Comparison of ENCODE assay signal across 8 mouse cellular contexts in genomic region chr12:86918361-86918967, GRCm38 (mm10). TPM values are rescaled to one million over a fixed set of nuclear protein-coding genes. Genes with fewer than 3 reads are reported as not detected.
DNase-seq lines count a peak whose midpoint lies in the region; ATAC-seq and TF ChIP-seq lines count a peak whose summit lies in the region.

No protein-coding gene starts in this region.

- H3K9me3 ChIP-seq in ES-Bruce4 (replicated peaks; ENCODE audit: control insufficient read depth, insufficient read depth, low read length, poor library complexity, severe bottlenecking) = no peaks in the 10 kb centered on the region
- no peaks in the 10 kb centered on the region for H3K9me3 ChIP-seq in limb, embryonic 13.5 days
- no peaks in the 10 kb centered on the region for H3K9me3 ChIP-seq in neural tube, embryonic 12.5 days

- no peak for TF ChIP-seq POLR2A in ES-Bruce4 (IDR thresholded peaks at IDR 0.05; ENCODE audit: insufficient read depth, low read length)

- no peak for TF ChIP-seq CTCF in ES-Bruce4 (IDR thresholded peaks at IDR 0.05; ENCODE audit: low read depth, low read length)

- peak overlapping the region; percentile 46 for H3K9ac ChIP-seq in ES-Bruce4 (ENCODE audit: low read depth, poor library complexity, severe bottlenecking)
- peak overlapping the region; percentile 25; the same call in 1 of the 2 replicates for H3K9ac ChIP-seq in limb, embryonic 13.5 days
- no peak overlapping the region for H3K9ac ChIP-seq in neural tube, embryonic 12.5 days

- H3K4me3 ChIP-seq in ES-Bruce4 (ENCODE audit: low read depth, low read length) = peak overlapping the region; percentile 22
- H3K4me3 ChIP-seq in limb, embryonic 13.5 days = no peak overlapping the region
- no peak overlapping the region for H3K4me3 ChIP-seq in neural tube, embryonic 12.5 days

- 0 out of 2 replicates have a peak, but pooled peaks have one; percentile 16 for ATAC-seq in limb, embryonic 13.5 days (ENCODE audit: low FRiP score, low read depth)
- ATAC-seq in neural tube, embryonic 12.5 days (ENCODE audit: low FRiP score, low read depth) = no peak; the same call in 1 of the 2 replicates
- no peak for ATAC-seq in activated CD4-positive, CD25-positive, alpha-beta regulatory T cell, adult 4 months

- DNase-seq in ZHBTc4 (ENCODE audit: low read depth, low spot score) = peak; percentile 62
- peak; percentile 60 for DNase-seq in heart, postnatal 4 days
- DNase-seq in spleen, adult 12 weeks (ENCODE audit: low spot score) = no peak
- DNase-seq in thymus, postnatal 0 days (ENCODE audit: low spot score) = no peak

- 29% methylated on average over 11 of the region's 11 CpGs for WGBS in limb, embryonic 13.5 days
- 30% methylated on average over 11 of the region's 11 CpGs for WGBS in neural tube, embryonic 12.5 days

- H3K4me1 ChIP-seq in ES-Bruce4 (ENCODE audit: control insufficient read depth, insufficient read depth, low read length) = peaks cover 19% of the 10 kb centered on the region
- H3K4me1 ChIP-seq in limb, embryonic 13.5 days = peaks cover 17% of the 10 kb centered on the region
- H3K4me1 ChIP-seq in neural tube, embryonic 12.5 days = peaks cover 15% of the 10 kb centered on the region; the same call in 1 of the 2 replicates

- peak; percentile 84 for TF ChIP-seq EP300 in ES-Bruce4 (IDR thresholded peaks at IDR 0.05; ENCODE audit: insufficient read depth, low read depth, low read length)

- H3K27me3 ChIP-seq in ES-Bruce4 (ENCODE audit: control insufficient read depth, insufficient read depth, low read length, poor library complexity, severe bottlenecking) = no peaks in the 10 kb centered on the region
- H3K27me3 ChIP-seq in limb, embryonic 13.5 days = peaks cover 10% of the 10 kb centered on the region
- peaks cover 42% of the 10 kb centered on the region for H3K27me3 ChIP-seq in neural tube, embryonic 12.5 days (replicated peaks)

- H3K36me3 ChIP-seq in ES-Bruce4 (ENCODE audit: control insufficient read depth, insufficient read depth, low read length, poor library complexity, severe bottlenecking) = no peaks in the 10 kb centered on the region
- no peaks in the 10 kb centered on the region for H3K36me3 ChIP-seq in limb, embryonic 13.5 days
- no peaks in the 10 kb centered on the region for H3K36me3 ChIP-seq in neural tube, embryonic 12.5 days

- H3K4me2 ChIP-seq in limb, embryonic 13.5 days (replicated peaks) = no peak overlapping the region
- H3K4me2 ChIP-seq in neural tube, embryonic 12.5 days (replicated peaks) = no peak overlapping the region

- H3K27ac ChIP-seq in ES-Bruce4 (ENCODE audit: insufficient read depth, low read length) = peak overlapping the region; percentile 95
- H3K27ac ChIP-seq in limb, embryonic 13.5 days = no peak overlapping the region
- H3K27ac ChIP-seq in neural tube, embryonic 12.5 days = peak overlapping the region; percentile 65; the same call in 1 of the 2 replicates

RNA-seq across cellular contexts. Expression of gene Cipc, which starts 28.4 kb away (rescaled TPM):
- polyA plus RNA-seq in ES-Bruce4 (2011; ENCODE audit: insufficient read depth, insufficient read length, low read depth, missing spikeins) = 21.2 and 23.5 TPM in 2 replicates
- total RNA-seq in heart, postnatal 4 days (2021) = 10 to 100 TPM; 34.1 to 39.3 TPM
- polyA plus RNA-seq in limb, embryonic 13.5 days (2015; fragmentation: Nextera tagmentation; extraction: Ambion mirVana) = 23.6 and 24.7 TPM in 2 replicates
- 41.5 and 43.0 TPM in 2 replicates for polyA plus RNA-seq in neural tube, embryonic 12.5 days (2016; fragmentation: Nextera tagmentation; extraction: Ambion mirVana)
- 18.8 and 20.1 TPM in 2 replicates for polyA plus RNA-seq in thymus, postnatal 0 days (2015; fragmentation: Nextera tagmentation; extraction: Ambion mirVana)
- 10 to 100 TPM; 19.8 to 20.1 TPM for polyA plus RNA-seq in activated CD4-positive, CD25-positive, alpha-beta regulatory T cell, adult 4 months (2017; shearing (Covaris generic))

RNA-seq across cellular contexts. Expression of gene Irf2bpl, which starts 33.9 kb away (rescaled TPM):
- polyA plus RNA-seq in ES-Bruce4 (2011; ENCODE audit: insufficient read depth, insufficient read length, low read depth, missing spikeins) = 37.9 and 40.3 TPM in 2 replicates
- 10 to 100 TPM; 85.8 to 86.2 TPM for total RNA-seq in heart, postnatal 4 days (2021)
- polyA plus RNA-seq in limb, embryonic 13.5 days (2015; fragmentation: Nextera tagmentation; extraction: Ambion mirVana) = 39.2 and 41.2 TPM in 2 replicates
- 57.2 and 61.9 TPM in 2 replicates for polyA plus RNA-seq in neural tube, embryonic 12.5 days (2016; fragmentation: Nextera tagmentation; extraction: Ambion mirVana)
- 13.1 and 15.5 TPM in 2 replicates for polyA plus RNA-seq in thymus, postnatal 0 days (2015; fragmentation: Nextera tagmentation; extraction: Ambion mirVana)
- polyA plus RNA-seq in activated CD4-positive, CD25-positive, alpha-beta regulatory T cell, adult 4 months (2017; shearing (Covaris generic)) = 10 to 100 TPM in 1 of 2 experiments, 1 to 10 TPM in 1; 8.6 to 13.6 TPM

Comparison
In these comparisons a context has a peak if more than half of its experiments do, and no peak if none do; other contexts are left out.
1. DNase-seq: peak in ZHBTc4 (single experiment) and heart, postnatal 4 days (single experiment); none in spleen, adult 12 weeks (single experiment) and thymus, postnatal 0 days (single experiment).